Mouse (Mus musculus) macrophage (primary cell): Measurements from ENCODE around the gene Hjurp. TPM values are rescaled to one million over a fixed set of nuclear protein-coding genes. Genes with fewer than 3 reads are reported as not detected.

Experiments
- H3K27ac ChIP-seq: fragments of 350-480 bp; formaldehyde crosslinking; 2 replicates; pipeline ENCODE4 v1.9.0; 2021
- H3K36me3 ChIP-seq: fragments of 350-480 bp; formaldehyde crosslinking; 2 replicates; pipeline ENCODE4 v1.9.0; 2021; ENCODE audit errors: inconsistent target
- H3K4me3 ChIP-seq: fragments of 350-480 bp; formaldehyde crosslinking; 2 replicates; pipeline ENCODE4 v1.9.0; 2021; ENCODE audit errors: inconsistent target
- H3K79me2 ChIP-seq: fragments of 350-480 bp; formaldehyde crosslinking; 2 replicates; pipeline ENCODE4 v1.9.0; 2021; ENCODE audit errors: inconsistent target
- WGBS: methylation state at CpG from one replicate; pipeline ENCODE4 v1.1.7; 2026; ENCODE audit warnings: inconsistent platforms; ENCODE audit not compliant: missing documents; 5-methylcytosine and 5-hydroxymethylcytosine counted together
- polyA plus RNA-seq: library from polyadenylated mRNA; stranded (reverse); fragments of 250-400 nt; gene quantifications from 3 replicates; pipeline ENCODE4 v1.2.4, GENCODE M21; 2018; ENCODE audit warnings: inconsistent platforms

The Hjurp gene
- polyA plus RNA-seq, 1 experiment from 2014 or later: 11.5 TPM

DNA sequence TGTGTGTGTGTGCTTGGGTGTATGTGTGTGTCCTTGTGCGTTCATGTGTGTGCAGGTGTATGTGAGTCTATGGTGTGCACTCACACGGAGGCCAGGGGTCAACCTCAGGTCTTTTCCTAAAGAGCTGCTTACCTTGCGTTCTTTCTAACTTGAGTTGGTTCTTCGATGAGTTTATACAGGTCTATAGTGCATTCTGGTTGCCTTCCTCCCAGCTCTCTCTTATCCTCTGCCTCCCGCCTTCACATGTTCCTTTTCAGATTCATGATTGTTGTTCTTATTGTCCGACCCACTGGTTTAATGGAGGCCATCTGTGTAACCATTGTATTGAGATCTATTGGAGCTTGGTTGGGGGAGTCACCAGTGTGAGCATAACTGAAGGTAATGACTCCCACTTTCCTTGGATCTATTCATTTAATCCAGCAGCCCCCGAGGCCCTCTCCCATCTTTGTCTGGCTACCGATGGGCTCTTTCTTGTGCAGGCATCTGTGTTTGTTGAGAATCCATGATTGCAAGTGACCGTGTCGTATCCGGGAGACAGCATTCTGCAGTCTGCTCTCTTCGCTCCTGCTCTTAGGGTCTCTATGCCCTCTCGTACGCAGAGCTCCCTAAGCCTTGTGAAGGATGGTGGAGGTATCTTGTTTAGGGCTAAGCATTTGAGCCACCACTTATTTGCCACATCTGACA lies 24.8 kb upstream of the Hjurp start:
- no peaks in the 10 kb centered on the region for H3K79me2 ChIP-seq

DNA sequence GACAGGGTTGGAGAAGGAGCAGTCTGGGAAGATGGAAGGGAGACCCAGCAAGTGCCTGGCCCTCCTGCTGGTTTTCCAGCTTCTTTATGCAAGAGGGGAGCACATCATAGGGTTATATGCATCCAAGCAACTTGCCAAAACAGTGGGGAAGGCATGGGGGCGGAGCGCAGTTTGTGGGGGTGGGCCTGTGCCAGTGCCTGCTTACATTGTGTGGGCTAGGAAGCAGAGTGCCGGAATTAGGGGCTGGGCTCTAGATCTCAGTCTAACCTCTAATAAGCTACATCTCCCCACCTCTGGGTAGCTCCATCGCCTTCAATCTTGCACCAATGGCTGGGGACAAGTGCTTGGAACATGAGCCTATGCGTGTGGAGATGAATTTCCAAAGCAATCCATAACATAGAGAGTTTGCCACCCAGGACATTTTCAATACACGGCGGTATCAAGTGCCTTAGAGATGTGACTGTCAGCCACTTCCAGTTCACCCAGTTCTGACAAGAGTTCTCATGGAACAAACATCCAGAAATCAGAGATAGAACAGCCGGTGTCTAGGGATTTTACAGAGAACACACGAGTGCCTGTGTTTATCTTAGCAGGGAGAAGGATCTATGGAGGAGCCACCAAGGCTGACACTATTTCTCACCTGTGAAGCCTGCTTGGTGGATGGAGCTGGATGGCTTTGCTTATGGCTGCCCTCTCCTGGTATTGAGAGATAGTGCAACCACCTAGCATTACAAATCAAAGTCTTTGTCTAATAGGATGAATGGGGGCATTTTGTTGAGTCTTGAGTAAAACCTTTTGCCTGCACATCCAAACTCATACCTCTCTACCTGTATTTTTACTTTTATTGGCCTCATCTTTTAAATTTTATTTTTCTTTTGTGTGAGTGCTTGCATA lies 23.9 kb upstream of the Hjurp start:
- Histone ChIP-seq H3K79me2 (no peaks in the 10 kb centered on the region), H3K27ac (no peak overlapping the region), H3K4me3 (no peak overlapping the region), H3K36me3 (no peaks in the 10 kb centered on the region)
- WGBS: 72% methylated on average over 9 of the region's 9 CpGs

More for the DNA sequence above, 24.8 kb upstream of the Hjurp start:
- Histone ChIP-seq H3K4me3 (no peak overlapping the region), H3K27ac (no peak overlapping the region), H3K36me3 (no peaks in the 10 kb centered on the region)
- 67% methylated on average over 14 of the region's 14 CpGs for WGBS

- 43% methylated on average over 5 of the region's 5 CpGs for WGBS
- no peaks in the 10 kb centered on the region for H3K79me2 ChIP-seq
- no peak overlapping the region for H3K4me3 ChIP-seq
- H3K36me3 ChIP-seq: no peaks in the 10 kb centered on the region
- H3K27ac ChIP-seq: no peak overlapping the region
Observed at GRCm38 (mm10) chr1:88300301-88301050, 23.0 kb upstream of the Hjurp start.

DNA sequence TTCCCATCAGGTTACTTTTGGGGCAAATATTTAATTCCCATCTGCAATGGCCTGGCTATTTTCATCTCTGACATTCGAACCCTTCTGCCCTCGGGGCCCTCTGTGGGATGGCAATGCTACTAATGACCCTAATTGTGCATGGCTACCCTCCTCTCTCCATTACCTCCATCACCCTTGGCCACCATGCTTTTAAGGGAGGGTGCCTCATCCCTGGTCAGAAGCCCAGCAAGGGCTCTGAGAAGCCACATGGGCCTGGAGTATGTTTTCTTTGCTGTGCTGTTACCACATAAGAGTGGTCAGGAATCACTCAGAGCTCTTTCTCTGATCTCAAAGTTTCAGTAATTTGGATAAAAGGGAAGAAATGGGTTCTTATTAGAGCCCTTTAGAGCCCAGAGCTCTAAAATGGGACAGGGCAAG lies 22.1 kb upstream of the Hjurp start:
- Histone ChIP-seq H3K4me3 (no peak overlapping the region), H3K79me2 (no peaks in the 10 kb centered on the region)
- 84% methylated on average over 2 of the region's 2 CpGs for WGBS

DNA sequence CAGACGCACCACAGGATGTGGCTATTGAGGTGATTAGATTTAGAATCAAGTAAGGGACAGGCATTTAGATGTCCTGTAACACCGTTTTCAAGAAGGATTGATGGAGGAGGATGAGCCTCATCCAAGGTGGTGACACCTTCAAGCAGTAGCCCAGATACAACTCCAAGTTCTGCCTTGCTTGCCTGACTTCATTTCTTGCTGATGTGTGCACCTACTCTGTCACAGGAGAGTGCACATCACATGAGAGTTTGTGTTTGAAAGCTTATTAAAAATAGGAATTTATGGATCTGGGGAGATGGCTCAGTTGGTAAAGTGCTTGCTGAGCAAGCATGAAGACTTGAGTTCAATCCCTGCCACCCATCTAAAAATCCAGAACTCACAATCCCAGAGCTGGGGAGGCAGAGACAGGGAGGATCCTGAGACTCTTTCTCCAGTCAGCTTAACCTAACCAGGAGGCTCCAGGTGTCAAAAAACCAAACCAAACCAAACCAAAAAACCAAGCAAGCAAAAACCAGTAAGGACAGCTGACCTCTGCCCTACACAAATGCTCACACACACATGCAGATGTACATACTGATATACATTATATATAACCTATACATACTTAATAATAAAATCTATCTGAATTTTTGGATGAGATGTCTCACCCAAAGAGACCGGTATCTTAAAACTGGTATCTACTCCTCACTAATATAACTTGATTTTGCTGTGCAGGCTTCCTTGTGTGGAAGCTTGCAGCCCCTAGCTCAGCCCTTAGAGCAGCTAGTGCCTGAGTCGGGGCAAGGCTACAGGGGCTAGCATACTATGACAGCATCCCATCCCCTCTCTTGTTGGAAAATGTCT lies 21.5 kb upstream of the Hjurp start:
- Histone ChIP-seq H3K79me2 (no peaks in the 10 kb centered on the region), H3K36me3 (no peaks in the 10 kb centered on the region), H3K4me3 (no peak overlapping the region)

More for the DNA sequence above, 22.1 kb upstream of the Hjurp start:
- no peaks in the 10 kb centered on the region for H3K36me3 ChIP-seq
- H3K27ac ChIP-seq: no peak overlapping the region

DNA sequence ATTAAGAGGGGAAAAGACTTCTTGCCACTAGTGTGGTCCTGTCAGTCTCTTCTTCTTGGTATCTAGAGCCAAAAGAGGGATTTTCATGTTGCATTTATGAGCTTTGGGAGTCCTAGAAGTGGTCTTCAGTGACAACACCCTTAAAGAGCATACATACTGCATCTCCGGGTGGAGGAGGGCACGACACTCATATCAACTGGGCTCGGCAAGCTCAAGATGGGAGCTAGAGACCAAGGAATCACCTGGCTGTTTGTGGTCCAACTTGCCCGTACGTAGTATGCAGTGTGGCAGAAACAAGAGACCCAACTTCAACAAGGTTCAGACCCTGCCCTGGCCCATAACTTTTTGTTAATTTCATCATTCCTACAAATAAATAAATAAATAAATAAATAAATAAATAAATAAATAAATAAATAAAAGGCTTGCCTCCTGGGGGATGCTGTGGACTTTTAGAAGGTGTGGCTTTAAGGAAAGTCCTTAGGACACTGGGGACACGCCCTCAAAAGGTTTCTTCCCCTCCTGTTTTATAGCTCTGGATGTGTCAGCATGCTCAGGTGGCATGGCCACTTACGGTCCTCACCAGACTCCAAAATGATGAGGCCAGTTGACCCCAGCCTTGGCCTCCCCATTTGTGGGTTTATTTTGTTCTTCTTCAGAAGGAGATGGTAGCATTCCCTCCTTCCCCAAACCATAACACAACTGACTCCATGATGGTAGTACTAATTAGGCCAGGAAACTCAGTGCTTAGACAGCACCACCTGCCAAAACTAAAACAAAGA lies 20.2 kb upstream of the Hjurp start:
- WGBS: 61% methylated on average over 7 of the region's 7 CpGs
- Histone ChIP-seq H3K27ac (no peak overlapping the region), H3K36me3 (no peaks in the 10 kb centered on the region), H3K4me3 (no peak overlapping the region), H3K79me2 (no peaks in the 10 kb centered on the region)

More for the DNA sequence above, 21.5 kb upstream of the Hjurp start:
- H3K27ac ChIP-seq: no peak overlapping the region
- 60% methylated on average over 4 of the region's 4 CpGs for WGBS

DNA sequence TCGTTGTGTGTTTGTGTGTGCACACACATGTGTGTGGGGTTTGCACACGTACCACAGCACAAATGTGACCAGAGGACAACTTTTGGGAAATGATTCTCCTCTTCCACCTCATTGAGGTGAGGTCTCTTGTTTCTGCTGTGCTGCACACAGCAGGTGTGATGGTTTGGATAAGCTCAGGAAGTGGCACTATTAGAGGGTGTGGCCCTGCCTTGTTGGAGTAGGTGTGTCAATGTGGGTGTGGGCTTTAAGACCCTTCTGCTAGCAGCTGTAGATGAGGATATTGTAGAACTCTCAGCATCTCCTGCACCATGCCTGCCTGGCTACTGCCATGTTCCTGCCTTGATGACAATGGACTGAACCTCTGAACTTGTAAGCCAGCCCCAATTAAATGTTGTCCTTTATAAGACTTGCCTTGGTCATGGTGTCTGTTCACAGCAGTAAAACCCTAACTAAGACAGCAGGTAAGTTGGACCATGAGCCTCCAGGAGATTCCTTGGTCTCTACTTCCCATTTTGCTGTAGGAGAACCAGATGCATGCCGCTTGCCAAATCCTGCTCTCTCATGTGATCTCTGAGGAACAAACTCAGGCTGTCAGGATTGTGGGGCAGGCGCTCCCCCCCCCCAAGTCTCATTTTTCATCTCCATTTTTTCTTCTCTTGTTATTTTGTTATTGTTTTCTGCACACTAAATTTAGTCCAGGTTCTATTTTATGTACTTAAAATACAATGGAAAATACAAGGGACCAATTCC lies 18.9 kb upstream of the Hjurp start:
- Histone ChIP-seq H3K36me3 (no peaks in the 10 kb centered on the region), H3K79me2 (no peaks in the 10 kb centered on the region), H3K4me3 (no peak overlapping the region), H3K27ac (no peak overlapping the region)
- whole genome bisulfite sequencing: 76% methylated on average over 4 of the region's 4 CpGs

DNA sequence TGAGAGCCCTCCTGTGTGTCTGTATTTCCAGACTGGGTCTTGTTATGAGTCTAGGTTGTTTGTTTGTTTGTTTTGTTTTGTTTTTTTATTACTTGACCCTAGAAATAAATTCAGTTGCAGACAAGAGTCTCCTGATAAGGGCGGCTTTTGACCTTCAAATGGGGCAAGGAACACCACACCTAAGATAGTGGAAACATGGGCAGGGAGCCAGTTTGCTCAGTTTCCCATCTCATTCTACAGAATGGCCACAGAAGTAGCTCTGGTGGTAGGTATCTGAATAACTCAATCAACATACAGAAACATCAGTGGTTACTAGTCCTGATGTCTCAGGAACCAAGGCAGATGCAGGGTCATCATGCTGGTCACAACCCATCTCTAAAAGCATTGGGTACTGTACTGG lies 17.2 kb upstream of the Hjurp start:
- H3K36me3 ChIP-seq: no peaks in the 10 kb centered on the region
- no peak overlapping the region for H3K4me3 ChIP-seq
- no peak overlapping the region for H3K27ac ChIP-seq
- WGBS: 14% methylated on average over 1 of the region's 1 CpGs
- H3K79me2 ChIP-seq: no peaks in the 10 kb centered on the region

DNA sequence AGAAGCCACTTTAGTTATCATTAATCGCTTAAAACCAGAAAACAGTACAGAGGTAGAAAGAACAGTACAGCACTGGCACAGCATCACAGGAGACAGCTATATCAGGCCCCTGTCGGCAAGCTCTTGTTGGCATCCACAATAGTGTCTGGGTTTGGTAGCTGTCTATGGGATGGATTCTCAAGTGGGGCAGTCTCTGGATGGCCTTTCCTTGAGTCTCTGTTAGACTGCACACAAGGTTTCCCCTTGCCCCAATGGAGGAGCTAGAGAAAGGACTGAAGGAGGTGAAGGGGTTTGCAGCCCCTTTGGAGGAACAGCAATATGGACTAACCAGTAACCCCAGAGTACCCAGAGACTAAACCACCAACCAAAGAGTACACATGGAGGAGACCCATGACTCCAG lies 14.6 kb upstream of the Hjurp start:
- Histone ChIP-seq H3K79me2 (no peaks in the 10 kb centered on the region), H3K36me3 (no peaks in the 10 kb centered on the region), H3K4me3 (no peak overlapping the region), H3K27ac (no peak overlapping the region)
- WGBS: 55% methylated on average over 2 of the region's 2 CpGs

DNA sequence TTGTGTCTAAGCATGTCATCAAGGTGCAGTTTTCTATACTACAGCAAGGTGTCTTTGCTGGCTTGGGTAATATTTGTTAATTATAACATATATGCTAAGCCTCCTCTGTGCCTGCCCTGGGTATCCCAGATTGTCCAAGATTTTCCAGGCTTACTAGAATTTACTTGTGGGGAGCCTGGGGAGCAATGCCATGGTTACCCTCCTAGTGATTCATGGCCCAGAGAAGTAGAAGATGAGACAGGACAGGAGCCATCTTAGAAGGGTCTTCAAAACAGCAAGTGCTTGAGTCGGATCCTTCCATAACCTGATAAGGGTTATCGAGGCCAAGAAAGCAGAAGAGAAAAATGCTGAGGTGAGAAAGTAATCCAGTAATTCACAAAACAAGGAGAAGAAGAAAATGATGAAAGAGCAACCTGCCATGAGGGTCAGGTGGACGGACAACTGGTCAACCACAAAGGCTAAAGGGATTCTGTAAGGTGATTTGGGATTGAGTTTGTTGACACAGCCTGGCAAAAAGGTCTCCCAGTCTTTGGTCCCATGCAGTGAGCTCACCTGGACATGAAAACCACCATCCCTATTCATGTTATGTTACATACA lies 14.1 kb upstream of the Hjurp start:
- Histone ChIP-seq H3K27ac (no peak overlapping the region), H3K4me3 (no peak overlapping the region), H3K36me3 (no peaks in the 10 kb centered on the region), H3K79me2 (no peaks in the 10 kb centered on the region)
- WGBS: 66% methylated on average over 3 of the region's 3 CpGs

- Histone ChIP-seq H3K79me2 (no peaks in the 10 kb centered on the region), H3K27ac (no peak overlapping the region), H3K4me3 (no peak overlapping the region), H3K36me3 (no peaks in the 10 kb centered on the region)
- WGBS: 75% methylated on average over 1 of the region's 1 CpGs
Observed at GRCm38 (mm10) chr1:88290511-88290910, 13.1 kb upstream of the Hjurp start.

- Histone ChIP-seq H3K79me2 (no peaks in the 10 kb centered on the region), H3K27ac (no peak overlapping the region), H3K36me3 (no peaks in the 10 kb centered on the region), H3K4me3 (no peak overlapping the region)
- WGBS: 28% methylated on average over 4 of the region's 4 CpGs
Observed at GRCm38 (mm10) chr1:88289917-88290316, 12.5 kb upstream of the Hjurp start.

DNA sequence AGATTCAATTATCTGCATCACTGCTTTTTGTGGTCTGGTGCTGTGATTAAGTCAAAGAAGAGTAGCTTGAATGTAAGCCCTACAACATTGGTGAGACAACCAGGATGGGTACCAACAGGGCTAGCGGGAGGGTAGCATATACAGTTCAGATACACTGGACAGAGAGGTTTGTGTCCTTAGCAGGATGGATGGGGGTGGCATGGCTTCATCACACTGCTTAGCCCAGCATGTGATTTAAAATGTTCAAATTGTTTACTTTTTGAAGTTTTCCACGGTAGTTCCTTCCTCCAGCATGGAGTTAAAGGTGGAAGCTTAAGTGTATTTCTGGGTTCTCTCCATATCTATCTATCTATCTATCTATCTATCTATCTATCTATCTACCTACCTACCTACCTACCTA lies 11.7 kb upstream of the Hjurp start:
- H3K36me3 ChIP-seq: no peaks in the 10 kb centered on the region
- no peaks in the 10 kb centered on the region for H3K79me2 ChIP-seq
- no peak overlapping the region for H3K27ac ChIP-seq
- 53% methylated on average over 2 of the region's 2 CpGs for WGBS
- H3K4me3 ChIP-seq: no peak overlapping the region
